Mouse (Mus musculus): ENCODE measurements around the gene Nr3c2.

- TF ChIP-seq CTCF (conservative IDR thresholded peaks at IDR 0.05; ENCODE audit: insufficient read depth, insufficient read length, low read depth, low read length) (no peak), POLR2A (IDR thresholded peaks at IDR 0.05; ENCODE audit: low read depth, low read length) (no peak)
Observed at GRCm38 (mm10) chr8:77033706-77034464, 134.6 kb downstream of the Nr3c2 start.

All from kidney, adult 2 months (tissue).